Mouse (Mus musculus): ENCODE measurements around the gene Tmem150a.

Gene Tmem150a

DNA sequence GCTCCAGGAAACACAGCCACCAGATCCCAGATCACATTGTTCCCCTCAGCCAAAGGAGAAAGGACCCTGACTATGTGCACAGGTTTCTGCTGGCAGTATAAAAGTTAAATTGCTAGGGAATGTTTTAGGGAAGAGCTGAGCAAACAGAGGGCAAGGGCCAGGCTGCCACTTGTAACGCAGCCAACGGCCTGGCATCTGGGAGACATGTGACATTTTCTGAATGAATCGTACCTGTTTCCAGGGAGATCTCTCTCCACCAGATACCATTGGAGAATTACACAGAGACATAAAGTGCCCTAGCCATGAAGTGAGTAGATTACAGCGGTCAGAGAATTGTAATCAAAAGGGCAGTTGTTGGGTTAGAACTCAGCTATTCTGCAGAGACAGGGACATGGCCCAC lies 17.9 kb downstream of the Tmem150a start:
- no peak for DNase-seq (ENCODE audit: low spot score in 2 of 2)

- no peak for DNase-seq (ENCODE audit: low spot score in 2 of 2)
Measured at GRCm38 (mm10) chr6:72374206-72374605, 19.0 kb downstream of the Tmem150a start.

DNA sequence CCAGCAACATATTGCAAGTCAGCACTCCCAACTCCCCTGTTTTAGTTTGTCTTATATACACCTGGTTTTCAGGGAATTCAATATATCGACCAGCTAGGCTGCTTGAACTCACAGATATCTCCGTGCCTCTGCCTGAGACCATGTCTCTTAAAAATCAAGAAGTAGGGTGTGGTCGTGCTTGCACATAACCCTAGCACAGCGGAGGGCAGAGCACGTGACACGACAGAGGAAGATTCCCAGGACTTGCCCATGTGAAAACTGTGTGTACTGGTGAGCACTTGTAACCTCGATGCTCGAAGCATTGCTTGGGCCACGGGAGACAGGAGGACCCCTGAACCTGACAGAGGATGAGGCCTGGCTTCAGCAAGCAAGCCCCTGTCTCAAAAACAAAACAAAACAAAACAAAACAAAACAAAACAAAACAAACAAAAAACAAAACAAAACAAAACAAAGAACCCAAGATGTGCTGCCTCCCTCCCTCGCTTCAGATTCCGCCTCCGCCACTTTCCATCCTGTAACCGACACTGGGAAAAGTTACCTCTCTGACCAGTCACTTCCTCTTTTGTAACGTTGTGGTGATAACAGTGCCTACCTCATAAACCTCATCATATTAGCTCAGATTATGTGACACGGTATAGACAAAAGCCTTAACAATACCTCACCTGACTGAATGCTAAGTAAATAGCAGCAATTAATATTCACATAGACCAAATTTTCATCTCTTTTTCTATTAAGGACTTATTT lies 19.7 kb downstream of the Tmem150a start:
- no peak for DNase-seq (ENCODE audit: low spot score in 2 of 2)

GRCm38 (mm10) chr6:72378510-72379234 lies 23.4 kb downstream of the Tmem150a start:
- DNase-seq (ENCODE audit: low spot score in 2 of 2): no peak

GRCm38 (mm10) chr6:72379377-72380130 lies 24.3 kb downstream of the Tmem150a start:
- DNase-seq (ENCODE audit: low spot score in 2 of 2): no peak

- peak; percentile 89 to 91 for DNase-seq (ENCODE audit: low spot score in 2 of 2)
Measured at GRCm38 (mm10) chr6:72380131-72380770, 25.0 kb downstream of the Tmem150a start, which contains the start of gene Vamp5. Vamp5 (minus strand) TSS chr6:72380468.

DNA sequence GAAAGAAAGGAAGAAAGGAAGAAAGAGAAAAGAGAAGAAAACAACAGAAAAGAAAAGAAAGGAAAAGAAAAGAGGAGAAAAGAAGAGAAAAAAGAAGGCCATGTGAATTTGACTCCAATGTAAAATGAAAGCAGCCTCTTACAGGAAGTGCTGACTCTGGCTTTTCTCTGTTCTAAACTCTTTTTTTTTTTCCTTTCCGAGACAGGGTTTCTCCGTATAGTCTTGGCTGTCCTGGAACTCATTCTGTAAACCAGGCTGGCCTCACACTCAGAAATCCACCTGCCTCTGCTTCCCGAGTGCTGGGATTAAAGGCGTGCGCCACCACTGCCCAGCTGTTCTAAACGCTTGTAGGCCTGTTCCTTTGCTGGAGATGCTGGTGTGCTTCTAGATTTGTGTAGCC lies 27.2 kb downstream of the Tmem150a start:
- DNase-seq (ENCODE audit: low spot score in 2 of 2): no peak

DNA sequence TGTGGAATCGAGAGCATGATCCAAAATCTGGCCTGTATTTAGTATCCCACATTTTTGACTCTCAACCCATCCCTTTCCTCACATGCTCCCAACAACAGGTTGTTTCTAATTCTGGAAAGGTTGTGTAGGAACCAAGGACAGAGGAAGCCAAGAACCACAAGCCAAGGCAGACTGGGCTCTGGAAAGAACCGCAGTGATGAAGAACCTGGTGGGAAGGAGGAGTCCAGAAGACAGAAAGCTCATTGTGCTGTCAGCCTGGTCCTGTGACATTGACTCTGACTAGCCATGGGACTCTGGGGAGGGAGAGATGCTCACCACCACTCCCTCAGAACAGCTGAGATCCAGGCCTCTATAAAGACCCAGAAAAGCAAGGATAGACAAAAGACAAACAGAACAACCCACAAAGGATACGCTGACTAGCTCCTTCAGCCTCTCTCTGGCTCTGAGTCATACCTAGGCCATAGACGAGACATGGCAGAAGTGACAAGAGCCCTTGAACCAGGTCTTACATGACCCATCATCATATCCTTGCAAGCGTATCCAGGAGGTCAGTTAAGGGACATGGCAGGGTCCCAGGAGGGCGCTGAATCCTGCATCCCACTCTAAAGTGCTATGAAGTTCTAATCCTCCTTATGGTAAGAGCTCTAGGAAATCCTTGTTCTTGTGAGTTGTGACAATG lies 28.0 kb downstream of the Tmem150a start:
- no peak for DNase-seq (ENCODE audit: low spot score in 2 of 2)

- DNase-seq (ENCODE audit: low spot score in 2 of 2): no peak
Measured at GRCm38 (mm10) chr6:72383952-72384351, 28.7 kb downstream of the Tmem150a start.

GRCm38 (mm10) chr6:72385258-72385657 lies 30.0 kb downstream of the Tmem150a start:
- DNase-seq (ENCODE audit: low spot score in 2 of 2): no peak

DNA sequence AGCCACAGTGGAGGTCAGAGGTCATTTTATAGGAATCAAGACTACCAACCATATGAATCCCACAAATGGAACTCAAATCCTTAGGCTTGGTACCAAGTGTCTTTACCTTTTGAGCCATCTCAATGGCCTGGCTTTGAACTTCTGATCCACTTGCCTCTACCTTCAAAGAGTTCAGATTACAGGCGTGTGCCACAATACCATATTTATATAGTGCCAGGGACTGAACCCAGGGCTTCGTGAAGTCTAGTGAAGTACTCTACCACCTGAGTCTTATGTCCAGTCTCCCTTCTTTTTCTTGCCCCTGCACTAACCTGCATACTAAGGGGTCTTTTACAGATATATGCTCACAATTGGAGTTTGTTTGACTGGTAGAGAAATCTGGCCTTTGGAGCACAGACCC lies 31.3 kb downstream of the Tmem150a start:
- no peak for DNase-seq (ENCODE audit: low spot score in 2 of 2)

DNA sequence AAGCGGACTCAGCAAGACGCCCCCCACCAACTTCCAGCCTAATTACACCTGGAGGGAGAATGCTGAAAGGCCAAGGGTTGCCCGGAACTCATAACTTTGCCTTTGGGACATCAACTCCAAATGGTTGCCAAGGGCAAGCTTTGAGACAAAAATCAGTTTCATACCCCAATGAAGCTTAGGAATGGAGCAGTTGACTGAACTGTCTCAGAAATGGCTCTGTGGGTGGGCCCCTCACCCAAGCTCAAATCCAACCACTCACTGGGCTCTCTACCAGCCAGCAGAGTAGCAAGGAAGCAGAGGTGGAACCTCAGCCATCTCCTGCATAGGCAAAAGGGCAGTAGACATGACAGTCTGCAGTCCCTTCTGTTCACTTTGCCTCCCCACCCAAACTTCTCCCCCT lies 32.6 kb downstream of the Tmem150a start:
- no peak for DNase-seq (ENCODE audit: low spot score in 2 of 2)

GRCm38 (mm10) chr6:72388266-72388665 lies 33.0 kb downstream of the Tmem150a start:
- no peak for DNase-seq (ENCODE audit: low spot score in 2 of 2)

DNA sequence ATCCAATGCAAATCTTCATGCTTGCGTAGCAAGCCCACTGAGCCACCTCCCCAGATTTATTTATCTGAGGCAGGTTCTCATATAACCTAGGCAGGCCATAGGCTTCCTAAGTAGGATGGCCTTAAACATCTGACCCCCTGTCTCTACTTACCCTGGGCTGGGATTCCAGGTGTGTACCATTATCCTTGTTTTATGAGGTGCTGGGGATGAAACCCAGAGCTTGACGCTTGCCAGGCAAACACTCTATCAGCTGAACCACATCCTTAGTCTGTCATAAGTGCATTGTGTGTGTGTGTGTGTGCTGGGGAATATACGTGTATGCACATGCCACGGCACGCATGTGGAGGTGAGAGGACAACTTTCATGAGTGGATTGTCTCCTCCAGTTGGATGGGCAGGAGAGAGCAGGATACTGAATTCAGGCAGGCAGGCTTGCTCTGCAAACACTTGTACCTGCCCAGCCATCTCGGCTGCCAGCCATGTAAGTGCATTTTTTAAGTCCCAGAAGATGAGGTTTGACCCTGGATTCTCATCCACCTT lies 33.6 kb downstream of the Tmem150a start:
- DNase-seq (ENCODE audit: low spot score in 2 of 2): no peak

DNA sequence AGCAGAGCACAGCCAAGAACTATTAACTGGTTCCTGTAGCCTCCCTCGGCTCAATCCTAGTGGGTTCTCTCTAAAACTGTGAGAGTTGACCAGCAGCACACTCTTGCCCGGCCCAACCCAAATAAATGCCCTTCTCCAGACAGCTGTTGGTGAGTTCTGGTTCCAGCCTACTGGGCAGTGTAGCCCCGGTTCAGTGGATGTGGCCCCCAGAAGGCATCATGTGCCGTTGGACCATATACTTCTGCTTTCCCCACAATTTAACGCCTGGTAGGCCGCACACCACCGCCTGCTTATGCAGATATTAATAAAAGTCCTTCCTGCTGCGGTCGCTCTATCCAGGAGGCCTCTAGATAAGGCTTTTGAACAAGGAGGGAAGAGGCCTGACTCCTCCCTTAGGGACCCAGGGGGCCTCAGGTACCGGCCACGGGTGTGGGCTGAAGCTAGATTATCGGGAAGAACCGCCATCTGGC lies 34.3 kb downstream of the Tmem150a start:
- DNase-seq (ENCODE audit: low spot score in 2 of 2): no peak

GRCm38 (mm10) chr6:72389941-72390771 lies 34.9 kb downstream of the Tmem150a start, which contains the start of gene Vamp8:
Vamp8 (minus strand) TSS chr6:72390703.
- peak; percentile 60 to 63 for DNase-seq (ENCODE audit: low spot score in 2 of 2)

DNA sequence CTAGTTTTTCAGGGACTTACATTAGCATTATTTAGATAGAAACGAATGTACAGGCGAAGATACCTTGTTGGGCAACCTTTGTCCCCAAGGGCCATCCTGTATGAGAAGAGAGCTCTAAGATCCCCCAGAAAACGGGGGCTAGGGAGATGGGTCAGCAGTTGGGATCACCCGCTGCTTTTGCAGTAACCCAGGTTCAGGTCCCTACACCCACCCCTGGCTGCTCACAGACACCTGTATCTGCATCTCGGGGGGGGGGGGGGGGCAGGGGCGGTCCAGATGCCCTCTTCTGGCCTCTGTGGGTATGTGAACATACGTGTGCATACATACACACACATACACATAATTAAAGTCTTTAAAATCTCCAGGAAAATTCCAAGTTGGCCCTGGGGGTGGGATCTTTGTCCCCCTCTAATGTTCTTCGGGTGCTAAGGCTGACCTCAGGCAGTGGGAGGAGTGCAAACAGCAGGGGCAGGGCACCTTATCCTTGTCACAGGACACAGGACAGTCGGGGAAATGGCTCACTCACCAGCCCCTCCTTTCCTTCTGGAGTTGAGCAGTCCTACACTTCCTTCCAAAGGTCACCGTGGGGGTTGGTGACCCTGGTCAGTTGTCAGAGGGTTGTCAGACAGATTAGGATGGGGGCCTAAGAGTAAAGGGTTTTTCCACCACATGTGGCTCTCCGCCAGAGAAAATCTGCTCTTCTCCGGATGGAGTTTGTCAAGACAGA lies 35.7 kb downstream of the Tmem150a start:
- no peak for DNase-seq (ENCODE audit: low spot score in 2 of 2)

DNA sequence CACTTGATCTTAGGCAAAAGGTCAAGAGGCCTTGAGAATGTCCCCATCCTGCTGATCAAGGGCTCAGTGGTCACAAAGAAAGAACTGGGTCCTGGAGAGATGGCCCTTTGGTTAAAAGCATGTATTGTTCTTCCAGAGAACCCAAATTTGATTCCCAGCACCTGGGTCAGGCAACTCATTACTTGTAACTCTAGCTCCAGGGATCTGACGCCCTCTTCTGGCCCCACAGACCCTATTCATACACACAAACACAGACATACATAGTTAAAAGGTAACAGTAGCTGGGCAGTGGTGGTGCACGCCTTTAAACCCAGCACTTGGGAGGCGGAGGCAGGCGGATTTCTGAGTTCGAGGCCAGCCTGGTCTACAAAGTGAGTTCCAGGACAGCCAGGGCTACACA lies 37.1 kb downstream of the Tmem150a start:
- no peak for DNase-seq (ENCODE audit: low spot score in 2 of 2)

GRCm38 (mm10) chr6:72396837-72397251 lies 41.6 kb downstream of the Tmem150a start:
- DNase-seq (ENCODE audit: low spot score in 2 of 2): no peak

All from spleen, postnatal 14 days (tissue).